Mouse (Mus musculus): Measurements from ENCODE around the gene Itgb5.

The Itgb5 gene

DNA sequence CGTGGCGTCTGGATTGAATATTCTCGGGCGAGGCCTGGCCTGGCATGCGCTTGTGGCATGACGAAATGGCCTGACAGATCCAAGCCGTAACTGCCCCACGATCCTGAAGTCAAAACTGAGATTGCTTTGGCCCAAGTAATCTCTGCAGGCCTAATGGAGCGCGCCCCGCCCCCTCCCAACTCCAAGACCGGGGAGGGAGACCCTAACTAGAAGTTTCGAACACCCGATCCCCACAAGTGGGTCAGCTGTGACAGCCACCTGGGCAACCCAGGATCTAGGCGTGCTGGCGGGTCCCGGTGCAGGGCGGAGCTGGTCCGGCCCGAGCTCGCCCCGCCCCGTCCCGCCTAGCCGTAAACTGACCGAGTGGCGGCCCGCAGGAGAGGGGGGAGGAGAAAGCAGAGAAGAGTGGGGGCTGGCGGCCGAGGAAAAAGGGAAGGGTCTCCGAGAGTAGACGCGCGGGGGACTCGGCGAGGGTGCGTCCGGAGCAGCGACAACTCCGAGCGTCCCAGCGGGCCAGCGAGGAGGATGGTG, at the start of gene Itgb5:
TSS of gene Itgb5 (plus strand) at position 365 of the 531 bp plus-strand sequence.
- in situ Hi-C loops (cut with MboI; ENCODE audit: low pct_unique_long_range_greater_than_20kb in 1 of 2, low sequenced_read_pairs in 2 of 2, unreplicated experiment in 1 of 2) = loop anchor here (10.0 kb wide), 3 partner anchors 165 to 285 kb away; no protein-coding TSS in a partner anchor

- in situ Hi-C loops (cut with MboI; ENCODE audit: low pct_unique_long_range_greater_than_20kb in 1 of 2, low sequenced_read_pairs in 2 of 2, unreplicated experiment in 1 of 2) = no loop called here
These were observed 47.4 kb upstream of the Itgb5 start for GRCm38 (mm10) chr16:33781789-33782728.

- in situ Hi-C loops (cut with MboI; ENCODE audit: low pct_unique_long_range_greater_than_20kb in 1 of 2, low sequenced_read_pairs in 2 of 2, unreplicated experiment in 1 of 2) = no loop called here
These were observed 46.8 kb upstream of the Itgb5 start for GRCm38 (mm10) chr16:33782729-33783091.

- in situ Hi-C loops (cut with MboI; ENCODE audit: low pct_unique_long_range_greater_than_20kb in 1 of 2, low sequenced_read_pairs in 2 of 2, unreplicated experiment in 1 of 2) = no loop called here
These were observed 44.9 kb upstream of the Itgb5 start for GRCm38 (mm10) chr16:33784547-33784946.

GRCm38 (mm10) chr16:33785092-33785704, 44.3 kb upstream of the Itgb5 start:
- in situ Hi-C loops (cut with MboI; ENCODE audit: low pct_unique_long_range_greater_than_20kb in 1 of 2, low sequenced_read_pairs in 2 of 2, unreplicated experiment in 1 of 2) = no loop called here

DNA sequence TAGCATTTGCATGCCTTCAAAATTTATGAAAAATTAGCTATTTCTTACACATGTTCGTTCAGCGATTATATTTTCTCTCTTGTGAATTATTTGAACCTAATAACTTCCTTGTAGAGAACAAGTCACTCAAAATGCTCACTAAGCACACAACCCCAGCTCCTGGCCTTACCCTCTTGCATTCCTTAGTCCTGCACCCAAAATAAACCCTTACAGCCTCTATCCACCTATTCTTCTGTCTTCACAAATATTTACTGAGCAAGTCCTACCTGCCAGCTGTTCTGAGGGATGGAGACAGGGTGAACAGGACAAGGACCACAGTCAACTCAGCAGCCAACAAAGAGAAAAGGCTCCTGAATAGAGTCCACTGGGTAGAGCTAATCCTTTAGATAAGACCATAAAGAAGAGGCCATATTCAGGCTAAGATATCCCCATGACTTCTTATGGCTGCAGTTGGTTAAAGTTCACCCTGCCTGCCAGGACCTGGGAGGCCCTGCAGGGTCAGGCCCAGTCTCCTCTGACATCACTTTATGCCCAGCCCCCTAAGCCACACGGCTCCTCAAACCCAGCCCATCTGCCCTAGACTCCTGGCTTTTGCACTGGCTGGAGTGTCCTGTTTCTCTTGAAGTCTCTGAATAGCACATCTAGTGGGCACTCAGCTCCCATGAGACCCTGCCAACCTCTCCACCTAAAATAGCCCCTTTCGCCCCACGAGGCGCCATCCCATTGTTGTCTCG, 42.6 kb upstream of the Itgb5 start:
- in situ Hi-C loops (cut with MboI; ENCODE audit: low pct_unique_long_range_greater_than_20kb in 1 of 2, low sequenced_read_pairs in 2 of 2, unreplicated experiment in 1 of 2) = no loop called here

DNA sequence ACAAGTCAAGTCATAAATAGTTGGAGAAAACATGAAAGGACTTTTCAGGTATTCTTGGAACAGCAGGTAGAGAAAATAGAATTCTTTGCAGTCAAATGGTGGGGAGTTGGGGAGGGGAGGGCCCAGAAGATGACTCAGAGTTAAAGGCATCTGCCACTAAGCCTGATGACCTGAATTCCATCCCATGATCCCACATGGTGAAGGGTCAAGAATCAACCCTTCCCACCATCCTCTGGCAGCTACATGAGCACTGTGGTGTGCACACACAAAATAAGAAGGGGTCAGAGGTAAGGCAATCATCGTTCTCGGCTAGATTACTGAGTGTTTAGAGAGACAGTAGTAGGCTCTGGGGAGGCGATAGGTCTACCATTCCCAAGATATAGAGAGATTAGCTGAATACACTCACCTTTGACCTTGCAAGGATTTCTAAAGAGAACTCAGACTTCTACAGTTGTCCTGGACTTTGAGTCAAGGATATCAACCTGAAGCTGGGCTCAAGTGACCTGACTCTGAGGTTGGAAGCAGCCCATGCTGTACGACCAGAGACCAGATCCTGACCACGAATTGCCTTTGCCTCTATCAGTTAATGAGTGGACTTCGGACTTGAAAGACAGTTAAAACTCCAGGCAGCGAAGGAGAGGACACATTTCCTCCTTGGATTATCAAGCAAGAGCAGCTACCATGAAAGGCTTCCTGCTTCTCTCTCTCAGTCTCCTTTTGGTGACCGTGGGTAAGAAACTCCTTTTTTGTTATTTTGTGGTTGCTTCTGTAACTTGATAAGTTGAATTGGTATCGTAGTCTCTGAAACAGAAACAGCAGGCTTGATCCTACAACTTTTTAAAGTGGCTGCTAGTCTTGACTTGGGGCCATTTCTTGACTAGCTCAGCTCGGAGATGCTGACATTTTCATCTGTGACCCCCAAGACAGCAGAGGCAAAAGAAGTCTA, 35.3 kb upstream of the Itgb5 start, which contains the start of gene Muc13:
TSS of gene Muc13 (plus strand) at position 192 of the 946 bp plus-strand sequence.
- in situ Hi-C loops (cut with MboI; ENCODE audit: low pct_unique_long_range_greater_than_20kb in 1 of 2, low sequenced_read_pairs in 2 of 2, unreplicated experiment in 1 of 2) = no loop called here

- in situ Hi-C loops (cut with MboI; ENCODE audit: low pct_unique_long_range_greater_than_20kb in 1 of 2, low sequenced_read_pairs in 2 of 2, unreplicated experiment in 1 of 2) = no loop called here
These were observed 34.4 kb upstream of the Itgb5 start for GRCm38 (mm10) chr16:33795106-33795505.

DNA sequence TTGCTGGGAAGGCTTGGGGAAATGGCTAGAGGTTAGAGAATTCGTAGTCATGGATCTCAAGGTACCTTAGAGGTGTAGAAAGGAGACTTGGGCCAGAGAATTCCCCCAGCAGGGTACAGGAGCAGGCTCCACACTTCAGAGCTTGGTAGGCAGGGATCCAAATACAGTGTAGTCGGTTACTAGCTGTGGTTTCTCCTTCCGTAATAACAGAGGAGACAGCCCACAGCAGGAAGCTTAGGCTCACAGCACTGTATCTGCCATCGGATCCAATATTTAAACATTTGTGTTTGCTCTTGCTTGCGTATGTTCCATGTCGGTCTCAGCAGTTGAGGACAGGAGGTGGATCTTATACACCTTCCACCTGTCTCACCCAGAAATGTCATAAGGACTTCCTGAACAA, 33.6 kb upstream of the Itgb5 start:
- in situ Hi-C loops (cut with MboI; ENCODE audit: low pct_unique_long_range_greater_than_20kb in 1 of 2, low sequenced_read_pairs in 2 of 2, unreplicated experiment in 1 of 2) = no loop called here

DNA sequence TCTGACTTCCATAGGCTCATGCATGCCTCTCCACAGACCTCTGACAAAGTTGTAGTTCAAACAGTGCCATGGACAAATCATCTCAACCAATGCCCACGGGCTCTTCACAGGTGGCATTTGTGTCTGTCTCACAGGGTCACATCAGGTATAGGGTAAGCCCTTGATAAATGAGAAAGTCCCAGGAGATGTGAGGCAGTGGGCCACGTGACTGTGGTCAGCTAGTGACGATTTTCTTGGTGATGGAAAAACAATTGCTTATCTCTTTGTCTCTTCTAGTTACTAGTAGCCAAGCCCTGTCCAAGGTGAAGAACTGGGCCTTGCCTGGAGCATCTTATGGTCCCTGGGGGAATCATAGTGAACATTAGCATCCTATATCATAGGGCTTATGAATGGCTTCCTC, 32.7 kb upstream of the Itgb5 start:
- in situ Hi-C loops (cut with MboI; ENCODE audit: low pct_unique_long_range_greater_than_20kb in 1 of 2, low sequenced_read_pairs in 2 of 2, unreplicated experiment in 1 of 2) = no loop called here

GRCm38 (mm10) chr16:33797860-33798259, 31.6 kb upstream of the Itgb5 start:
- in situ Hi-C loops (cut with MboI; ENCODE audit: low pct_unique_long_range_greater_than_20kb in 1 of 2, low sequenced_read_pairs in 2 of 2, unreplicated experiment in 1 of 2) = no loop called here

DNA sequence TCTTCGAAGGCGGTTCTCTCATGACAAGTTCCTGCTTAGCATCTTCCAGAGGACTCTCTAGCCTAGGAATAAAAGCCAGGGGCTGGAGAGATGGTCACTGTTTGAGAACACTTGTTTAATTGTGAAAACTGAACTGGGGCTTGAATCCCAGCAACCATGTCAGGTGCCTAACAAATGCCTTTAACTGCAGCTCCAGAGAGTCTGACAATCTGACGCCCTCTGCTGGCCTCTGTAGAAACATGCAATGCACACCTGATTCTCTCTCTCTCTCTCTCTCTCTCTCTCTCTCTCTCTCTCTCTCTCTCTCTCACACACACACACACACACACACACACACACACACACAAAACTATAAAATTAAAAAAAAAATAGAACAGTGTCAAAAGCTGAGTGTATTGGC, 19.5 kb upstream of the Itgb5 start:
- in situ Hi-C loops (cut with MboI; ENCODE audit: low pct_unique_long_range_greater_than_20kb in 1 of 2, low sequenced_read_pairs in 2 of 2, unreplicated experiment in 1 of 2) = no loop called here

DNA sequence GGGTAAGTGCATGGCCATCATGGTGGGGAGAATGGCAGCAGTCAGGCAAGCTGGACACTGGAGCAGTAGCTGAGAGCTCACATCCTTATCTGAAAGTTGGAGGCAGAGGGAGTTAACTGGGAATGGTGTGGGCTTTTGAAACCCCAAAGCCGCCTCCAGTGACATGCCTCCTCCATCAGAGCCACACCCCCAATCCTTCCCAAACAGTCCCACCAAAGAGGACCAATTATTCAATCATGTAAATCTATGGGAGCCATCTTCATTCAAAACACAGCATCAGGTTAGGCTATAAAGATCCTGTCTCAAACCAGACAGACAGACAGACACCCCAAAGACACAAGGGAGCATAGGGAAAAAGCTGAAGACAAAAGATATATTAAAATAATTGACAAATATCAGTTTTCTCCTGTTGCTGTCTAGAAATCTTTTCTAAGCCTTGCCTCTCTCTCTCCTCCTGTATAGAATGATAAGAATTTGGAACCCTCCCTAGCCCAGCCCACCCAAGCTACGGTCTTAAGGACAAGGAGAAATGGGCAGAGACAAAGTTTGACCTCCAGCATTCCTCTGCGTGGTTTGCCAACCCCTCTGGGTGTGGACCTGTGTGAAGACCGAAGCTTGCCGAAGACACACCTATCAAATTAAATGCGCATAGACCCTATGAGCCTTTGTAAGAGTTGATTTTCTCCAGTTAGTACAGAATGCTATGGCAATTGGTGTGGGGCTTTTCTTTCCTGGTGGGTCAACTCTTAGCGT, 10.9 kb upstream of the Itgb5 start:
- in situ Hi-C loops (cut with MboI; ENCODE audit: low pct_unique_long_range_greater_than_20kb in 1 of 2, low sequenced_read_pairs in 2 of 2, unreplicated experiment in 1 of 2) = no loop called here

DNA sequence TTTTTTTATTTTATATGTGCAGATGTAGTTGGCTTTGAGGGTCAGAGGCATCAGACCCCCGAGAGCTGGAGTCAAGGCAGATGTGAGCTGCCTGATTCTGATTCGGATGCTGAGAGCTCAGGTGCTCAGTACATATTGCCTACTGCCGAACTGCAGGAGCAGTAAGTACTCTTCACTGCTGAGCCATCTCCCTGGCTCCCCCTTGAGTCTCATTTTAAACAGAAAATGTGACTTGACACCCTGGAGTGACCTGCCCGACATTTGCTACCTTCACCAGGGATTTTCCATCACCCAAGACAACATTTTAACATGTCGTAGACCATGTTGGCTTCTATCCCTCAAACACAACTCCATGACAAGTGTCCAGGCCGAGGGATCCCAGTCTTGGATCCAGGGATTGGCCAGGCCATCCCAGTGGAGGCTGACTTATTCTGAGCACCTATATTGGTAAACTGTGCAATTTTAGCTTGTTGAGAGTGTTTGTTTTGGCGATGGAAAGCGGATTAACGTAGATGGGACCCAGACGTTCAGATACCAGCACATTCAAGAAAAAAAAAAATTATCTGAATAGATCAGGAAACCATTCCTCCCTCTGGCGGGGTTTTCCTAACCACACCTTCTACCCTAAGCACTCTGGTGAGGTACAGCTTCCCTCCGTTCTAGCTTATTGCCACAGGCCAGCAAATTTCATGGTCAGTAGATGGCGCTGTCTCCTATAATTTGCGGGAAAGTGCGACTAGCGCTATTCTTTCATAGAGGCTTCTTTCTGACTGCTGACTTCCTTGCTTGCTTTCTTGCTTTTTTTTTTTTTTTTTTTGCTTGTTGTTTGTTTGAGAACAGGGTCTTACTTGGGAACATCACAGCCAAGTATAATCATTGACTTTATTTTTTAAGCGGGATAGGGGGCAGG, 8.9 kb upstream of the Itgb5 start:
- in situ Hi-C loops (cut with MboI; ENCODE audit: low pct_unique_long_range_greater_than_20kb in 1 of 2, low sequenced_read_pairs in 2 of 2, unreplicated experiment in 1 of 2) = loop anchor here (5.0 to 10.0 kb wide), 5 partner anchors 132 to 294 kb away; no protein-coding TSS in a partner anchor

GRCm38 (mm10) chr16:33824603-33825002, 4.9 kb upstream of the Itgb5 start:
- in situ Hi-C loops (cut with MboI; ENCODE audit: low pct_unique_long_range_greater_than_20kb in 1 of 2, low sequenced_read_pairs in 2 of 2, unreplicated experiment in 1 of 2) = loop anchor here (5.0 to 10.0 kb wide), 5 partner anchors 128 to 290 kb away; no protein-coding TSS in a partner anchor

- in situ Hi-C loops (cut with MboI; ENCODE audit: low pct_unique_long_range_greater_than_20kb in 1 of 2, low sequenced_read_pairs in 2 of 2, unreplicated experiment in 1 of 2) = loop anchor here (10.0 kb wide), 3 partner anchors 166 to 286 kb away; no protein-coding TSS in a partner anchor
These were observed 969 bp upstream of the Itgb5 start for GRCm38 (mm10) chr16:33828496-33828895.
